Mouse (Mus musculus) testis, adult 2 months (tissue): ENCODE results near the gene Cdca7.

ENCODE experiments used
- CTCF ChIP-seq: fragments of 200-500 bp; IDR thresholded peaks from 2 replicates; pipeline ENCODE4 v1.5.1; 2012; ENCODE audit warnings: low read depth, mild to moderate bottlenecking, inconsistent platforms, low read length, moderate library complexity; ENCODE audit not compliant: control insufficient read depth, insufficient read depth, insufficient replicate concordance
- POLR2A ChIP-seq: fragments of 200-500 bp; IDR thresholded peaks from 2 replicates; pipeline ENCODE4 v1.6.1; 2012; ENCODE audit warnings: low read depth, mild to moderate bottlenecking, inconsistent platforms, low read length, moderate library complexity; ENCODE audit not compliant: control insufficient read depth

GRCm38 (mm10) chr2:72499074-72499721 lies 23.2 kb downstream of the Cdca7 start:
- TF ChIP-seq CTCF (no peak), POLR2A (no peak)
